Mouse (Mus musculus) heart, embryonic 14.5 days (tissue): ENCODE measurements at regions not wholly inside any gene's neighbourhood (a gene's known extent, or its start where the extent isn't known, plus 50 kb on each side); places are given as distances from the start of the nearest gene placed in this dataset.
A peak's percentile ranks its signal among the peaks of the same experiment; 100 is the strongest.

Experiments
- ATAC-seq: fragments of 200-750 bp; cut with Nextera tagmentation; 2 replicates; pipeline ENCODE4 v1.8.0; 2017; ENCODE audit warnings: low read depth, moderate TSS enrichment; ENCODE audit not compliant: insufficient number of reproducible peaks, insufficient read depth, low FRiP score
- H3K27ac ChIP-seq, 2 experiments: fragments of 200-500 bp in 1 of 2; fragments of 300-500 bp in 1 of 2; sonication (generic) in 1 of 2; replicated peaks in 1 of 2; 2 replicates each; pipeline ENCODE4 v1.5.1; 2012 to 2014; ENCODE audit warnings: low read depth in 2 of 2, low read length in 2 of 2, control low read depth in 1 of 2, mild to moderate bottlenecking in 1 of 2, mixed read lengths in 1 of 2; ENCODE audit not compliant: control insufficient read depth in 1 of 2, insufficient read depth in 1 of 2
- H3K27me3 ChIP-seq: fragments of 300-500 bp; sonication (generic); 2 replicates; pipeline ENCODE4 v1.6.1; 2014; ENCODE audit warnings: mild to moderate bottlenecking, low read length, control low read depth; ENCODE audit not compliant: control insufficient read depth, insufficient read depth
- H3K36me3 ChIP-seq: fragments of 300-500 bp; sonication (generic); 2 replicates; pipeline ENCODE4 v1.6.1; 2014; ENCODE audit warnings: mild to moderate bottlenecking, control low read depth, low read length, mixed read lengths; ENCODE audit not compliant: control insufficient read depth, insufficient read depth
- H3K4me1 ChIP-seq, 2 experiments: fragments of 200-500 bp in 1 of 2; fragments of 300-500 bp in 1 of 2; sonication (generic) in 1 of 2; 2 replicates each; pipeline ENCODE4 v1.6.1; 2012 to 2014; ENCODE audit warnings: low read length in 2 of 2, control low read depth in 1 of 2, mixed read lengths in 1 of 2; ENCODE audit not compliant: control insufficient read depth in 2 of 2, insufficient read depth in 2 of 2
- H3K4me2 ChIP-seq: fragments of 300-500 bp; sonication (generic); 2 replicates; pipeline ENCODE4 v1.6.1; 2014; ENCODE audit warnings: mild to moderate bottlenecking, low read length
- H3K4me3 ChIP-seq, 2 experiments: fragments of 200-500 bp in 1 of 2; fragments of 300-500 bp in 1 of 2; sonication (generic) in 1 of 2; 2 replicates each; pipeline ENCODE4 v1.5.1; 2012 to 2014; ENCODE audit warnings: low read length in 2 of 2, mild to moderate bottlenecking in 2 of 2, control low read depth in 1 of 2, low read depth in 1 of 2, moderate library complexity in 1 of 2; ENCODE audit not compliant: control insufficient read depth in 1 of 2, insufficient read depth in 1 of 2
- H3K9ac ChIP-seq: fragments of 300-500 bp; sonication (generic); 2 replicates; pipeline ENCODE4 v1.6.1; 2014; ENCODE audit warnings: mild to moderate bottlenecking, low read length
- H3K9me3 ChIP-seq: fragments of 300-500 bp; sonication (generic); 2 replicates; pipeline ENCODE4 v1.6.1; 2016; ENCODE audit warnings: low read length, control low read depth; ENCODE audit not compliant: control insufficient read depth
- WGBS: fragments of 180-500 bp; shearing (Covaris S2); extraction: QIAGEN DNeasy Blood & Tissue Kit; methylation state at CpG from one replicate; pipeline ENCODE4 v1.1.7; 2014; 5-methylcytosine and 5-hydroxymethylcytosine counted together

- Histone ChIP-seq H3K9me3 (peaks cover 11% of the 10 kb centered on the region; the same call in 1 of the 2 replicates), H3K4me3 (no peak overlapping the region), H3K27ac (no peak overlapping the region), H3K36me3 (no peaks in the 10 kb centered on the region), H3K27me3 (no peaks in the 10 kb centered on the region), H3K4me1 (no peaks in the 10 kb centered on the region), H3K4me2 (no peak overlapping the region), H3K9ac (no peak overlapping the region)
- no peak for ATAC-seq
- WGBS: 71% methylated on average over 2 of the region's 2 CpGs
Observed at GRCm38 (mm10) chr16:30842831-30843230, 238.4 kb downstream of the Xxylt1 start.

GRCm38 (mm10) chr16:30852595-30852994, 228.6 kb downstream of the Xxylt1 start:
- Histone ChIP-seq H3K4me1 (no peaks in the 10 kb centered on the region), H3K9me3 (no peaks in the 10 kb centered on the region), H3K4me3 (no peak overlapping the region), H3K4me2 (no peak overlapping the region), H3K27ac (no peak overlapping the region), H3K9ac (no peak overlapping the region), H3K27me3 (no peaks in the 10 kb centered on the region), H3K36me3 (no peaks in the 10 kb centered on the region)
- 91% methylated on average over 1 of the region's 1 CpGs for WGBS
- ATAC-seq: no peak

- ATAC-seq: no peak
- Histone ChIP-seq H3K27ac (no peak overlapping the region), H3K27me3 (no peaks in the 10 kb centered on the region), H3K4me3 (no peak overlapping the region), H3K4me1 (peaks cover 0 to under 1% of the 10 kb centered on the region in 2 experiments; a peak in 2 of 4 replicates), H3K9ac (no peak overlapping the region), H3K36me3 (no peaks in the 10 kb centered on the region), H3K9me3 (no peaks in the 10 kb centered on the region), H3K4me2 (no peak overlapping the region)
- WGBS: 79% methylated on average over 4 of the region's 4 CpGs
Observed at GRCm38 (mm10) chr16:30854716-30855115, 226.5 kb downstream of the Xxylt1 start.

GRCm38 (mm10) chr16:30857656-30858055, 223.6 kb downstream of the Xxylt1 start:
- 78% methylated on average over 2 of the region's 2 CpGs for WGBS
- H3K36me3 ChIP-seq: no peaks in the 10 kb centered on the region
- H3K9ac ChIP-seq: no peak overlapping the region
- H3K4me1 ChIP-seq: peaks cover 0 to 5% of the 10 kb centered on the region in 2 experiments; a peak in 2 of 4 replicates
- ATAC-seq: no peak
- no peak overlapping the region for H3K27ac ChIP-seq
- no peaks in the 10 kb centered on the region for H3K9me3 ChIP-seq
- no peak overlapping the region for H3K4me3 ChIP-seq
- H3K4me2 ChIP-seq: no peak overlapping the region
- H3K27me3 ChIP-seq: no peaks in the 10 kb centered on the region

- Histone ChIP-seq H3K9me3 (peaks cover 5% of the 10 kb centered on the region; the same call in 1 of the 2 replicates), H3K4me1 (peaks cover 16 to 26% of the 10 kb centered on the region in 2 experiments), H3K4me3 (no peak overlapping the region), H3K36me3 (no peaks in the 10 kb centered on the region), H3K27ac (peak overlapping the region; percentile 16 to 35; a peak in 2 of 4 replicates), H3K4me2 (no peak overlapping the region), H3K9ac (no peak overlapping the region), H3K27me3 (no peaks in the 10 kb centered on the region)
- ATAC-seq: no peak
- WGBS: 82% methylated on average over 7 of the region's 7 CpGs
Observed at GRCm38 (mm10) chr16:30869136-30869909, 211.9 kb downstream of the Xxylt1 start.

- Histone ChIP-seq H3K4me2 (no peak overlapping the region), H3K36me3 (no peaks in the 10 kb centered on the region), H3K27ac (peak overlapping the region; percentile 16 to 35; a peak in 2 of 4 replicates), H3K4me1 (peaks cover 16 to 26% of the 10 kb centered on the region in 2 experiments), H3K9me3 (peaks cover 5% of the 10 kb centered on the region; the same call in 1 of the 2 replicates), H3K4me3 (no peak overlapping the region), H3K27me3 (no peaks in the 10 kb centered on the region), H3K9ac (no peak overlapping the region)
- 71% methylated on average over 14 of the region's 14 CpGs for WGBS
- no peak for ATAC-seq
Observed at GRCm38 (mm10) chr16:30870110-30870509, 211.1 kb downstream of the Xxylt1 start.

- Histone ChIP-seq H3K9me3 (peaks cover 5% of the 10 kb centered on the region; the same call in 1 of the 2 replicates), H3K4me2 (no peak overlapping the region), H3K4me3 (no peak overlapping the region), H3K9ac (no peak overlapping the region), H3K4me1 (peaks cover 16 to 26% of the 10 kb centered on the region in 2 experiments), H3K27me3 (no peaks in the 10 kb centered on the region), H3K36me3 (no peaks in the 10 kb centered on the region), H3K27ac (peak overlapping the region in 1 of 2 experiments; percentile 19; a peak in 1 of 4 replicates)
- WGBS: 23% methylated on average over 2 of the region's 2 CpGs
- ATAC-seq: no peak
Observed at GRCm38 (mm10) chr16:30870676-30871075, 210.6 kb downstream of the Xxylt1 start.
